Mouse (Mus musculus): ENCODE results near the gene Atp8a2. TPM values are rescaled to one million over a fixed set of nuclear protein-coding genes. Genes with fewer than 3 reads are reported as not detected.

Gene Atp8a2
- polyA plus RNA-seq, 1 experiment from 2014 or later = 3.3 TPM

DNA sequence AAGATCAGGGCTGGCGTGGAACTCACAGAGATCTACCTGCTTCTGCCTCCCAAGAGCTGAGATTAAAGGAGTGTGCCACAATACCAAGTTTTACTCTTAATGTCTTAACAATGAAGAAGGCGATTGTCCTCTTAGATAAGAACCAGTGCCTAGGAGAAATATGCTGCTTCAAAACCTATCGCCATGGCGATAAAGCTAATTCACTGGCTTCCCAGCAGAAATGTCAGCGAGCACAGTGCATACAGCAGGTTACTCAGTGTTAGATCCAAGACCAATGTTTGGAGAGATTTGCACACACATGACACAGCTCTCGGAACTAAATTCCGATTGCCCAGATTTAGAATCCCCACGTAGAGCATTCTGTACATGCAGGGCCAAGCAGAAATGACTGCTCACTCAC lies 114.2 kb downstream of the Atp8a2 start:
- Histone ChIP-seq H3K36me3 (no peaks in the 10 kb centered on the region), H3K4me3 (no peak overlapping the region), H3K9me3 (replicated peaks) (no peaks in the 10 kb centered on the region), H3K4me2 (no peak overlapping the region), H3K9ac (no peak overlapping the region), H3K27me3 (replicated peaks) (peaks cover 22% of the 10 kb centered on the region), H3K27ac (no peak overlapping the region), H3K4me1 (peaks cover 11% of the 10 kb centered on the region)
- WGBS (ENCODE audit: insufficient replicate concordance) = 70% methylated on average over 8 of the region's 8 CpGs
- no peak for ATAC-seq

DNA sequence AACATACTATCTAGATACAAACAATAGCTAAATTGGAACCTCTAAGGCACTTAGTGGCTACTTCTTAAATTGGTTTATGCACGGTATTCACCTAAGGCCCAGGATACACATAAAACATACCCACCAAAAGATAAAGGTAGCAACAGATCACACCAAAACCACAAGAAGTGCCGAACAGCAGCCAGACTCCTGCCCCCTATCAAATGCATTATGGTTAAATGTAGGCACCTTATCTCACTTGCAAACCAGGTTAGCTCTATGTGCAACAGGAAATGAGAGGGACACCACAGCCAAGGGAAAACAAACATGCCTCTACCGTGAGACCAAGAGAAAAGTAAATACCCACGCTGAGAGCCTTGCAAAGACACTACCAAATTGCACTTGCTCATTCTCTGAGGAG lies 124.5 kb downstream of the Atp8a2 start:
- Histone ChIP-seq H3K4me3 (no peak overlapping the region), H3K9me3 (replicated peaks) (no peaks in the 10 kb centered on the region), H3K27me3 (replicated peaks) (no peaks in the 10 kb centered on the region), H3K4me2 (no peak overlapping the region), H3K4me1 (0 out of 2 replicates have a peak, but pooled peaks cover 5% of the 10 kb centered on the region), H3K36me3 (no peaks in the 10 kb centered on the region), H3K9ac (no peak overlapping the region), H3K27ac (no peak overlapping the region)
- ATAC-seq = no peak
- 22% methylated on average over 4 of the region's 4 CpGs for WGBS (ENCODE audit: insufficient replicate concordance)

DNA sequence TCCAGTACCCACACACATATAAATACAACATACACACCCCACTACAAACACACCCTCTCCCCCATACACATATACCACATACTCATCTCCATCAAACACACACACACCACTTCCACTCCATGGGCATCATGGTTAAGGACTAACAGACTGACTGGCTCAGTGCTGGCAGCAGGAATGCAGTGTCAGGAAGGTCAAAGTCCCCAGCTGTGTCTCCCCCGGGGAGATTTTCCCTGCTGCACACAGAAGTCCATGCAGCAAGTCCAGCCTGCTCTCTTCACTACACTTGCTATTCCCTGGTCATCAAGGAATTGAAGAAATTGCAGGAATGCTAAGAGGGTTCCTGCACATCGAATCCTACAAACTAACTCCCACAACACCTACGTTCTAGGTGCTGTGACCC lies 131.8 kb downstream of the Atp8a2 start:
- Histone ChIP-seq H3K4me3 (no peak overlapping the region), H3K4me1 (peaks cover 7% of the 10 kb centered on the region; the same call in 1 of the 2 replicates), H3K9me3 (replicated peaks) (no peaks in the 10 kb centered on the region), H3K9ac (no peak overlapping the region), H3K36me3 (no peaks in the 10 kb centered on the region), H3K27me3 (replicated peaks) (no peaks in the 10 kb centered on the region), H3K27ac (no peak overlapping the region), H3K4me2 (no peak overlapping the region)
- 63% methylated on average over 3 of the region's 3 CpGs for WGBS (ENCODE audit: insufficient replicate concordance)
- ATAC-seq = peak; percentile 35; the same call in 1 of the 2 replicates

DNA sequence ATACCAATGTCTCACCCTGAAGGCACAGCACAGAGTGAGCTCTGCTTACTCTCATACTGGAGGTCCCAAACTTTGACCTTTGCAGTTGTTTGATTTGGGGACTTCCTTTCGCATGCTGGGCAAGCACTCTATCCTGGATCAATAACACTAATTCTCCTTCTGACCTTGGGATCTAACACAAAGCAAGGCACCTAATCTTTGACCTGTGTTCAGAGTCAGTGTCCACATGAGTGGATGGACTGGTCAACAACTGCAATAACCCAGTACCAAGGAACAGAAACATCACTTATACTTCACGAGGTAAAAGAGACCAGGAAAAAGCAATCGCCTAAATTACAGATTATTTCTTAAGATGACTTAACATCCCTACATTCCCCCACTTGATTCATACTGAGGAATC lies 136.0 kb downstream of the Atp8a2 start:
- H3K4me3 ChIP-seq = no peak overlapping the region
- H3K27me3 ChIP-seq (replicated peaks) = no peaks in the 10 kb centered on the region
- ATAC-seq = no peak; the same call in 1 of the 2 replicates
- 68% methylated on average over 3 of the region's 3 CpGs for WGBS (ENCODE audit: insufficient replicate concordance)
- H3K27ac ChIP-seq = no peak overlapping the region
- no peaks in the 10 kb centered on the region for H3K36me3 ChIP-seq
- no peak overlapping the region for H3K9ac ChIP-seq
- peaks cover 7% of the 10 kb centered on the region; the same call in 1 of the 2 replicates for H3K4me1 ChIP-seq
- no peak overlapping the region for H3K4me2 ChIP-seq
- no peaks in the 10 kb centered on the region for H3K9me3 ChIP-seq (replicated peaks)

DNA sequence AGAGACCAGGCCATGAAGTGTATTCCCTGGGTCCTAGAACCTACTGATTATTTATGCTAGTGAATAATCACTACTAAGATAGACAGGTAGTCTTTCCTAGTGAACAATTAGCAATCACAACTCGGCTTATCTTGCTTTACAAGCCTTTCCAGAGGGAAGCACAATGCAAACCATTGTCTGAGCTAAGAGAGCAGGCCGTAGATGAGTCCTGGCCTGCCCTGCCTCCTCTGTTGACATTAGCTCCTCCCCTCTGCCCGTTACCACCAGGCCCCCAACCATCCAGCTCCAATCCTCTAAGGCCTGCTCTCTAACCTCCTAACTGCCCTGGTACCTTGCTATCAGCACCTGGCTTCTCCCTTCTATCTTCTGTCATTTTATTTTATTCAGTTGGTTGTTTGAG lies 138.1 kb downstream of the Atp8a2 start:
- Histone ChIP-seq H3K4me1 (no peaks in the 10 kb centered on the region), H3K27ac (no peak overlapping the region), H3K4me3 (no peak overlapping the region), H3K9me3 (replicated peaks) (no peaks in the 10 kb centered on the region), H3K9ac (no peak overlapping the region), H3K36me3 (no peaks in the 10 kb centered on the region), H3K27me3 (replicated peaks) (no peaks in the 10 kb centered on the region), H3K4me2 (no peak overlapping the region)
- WGBS (ENCODE audit: insufficient replicate concordance) = 36% methylated on average over 3 of the region's 3 CpGs
- ATAC-seq = no peak

DNA sequence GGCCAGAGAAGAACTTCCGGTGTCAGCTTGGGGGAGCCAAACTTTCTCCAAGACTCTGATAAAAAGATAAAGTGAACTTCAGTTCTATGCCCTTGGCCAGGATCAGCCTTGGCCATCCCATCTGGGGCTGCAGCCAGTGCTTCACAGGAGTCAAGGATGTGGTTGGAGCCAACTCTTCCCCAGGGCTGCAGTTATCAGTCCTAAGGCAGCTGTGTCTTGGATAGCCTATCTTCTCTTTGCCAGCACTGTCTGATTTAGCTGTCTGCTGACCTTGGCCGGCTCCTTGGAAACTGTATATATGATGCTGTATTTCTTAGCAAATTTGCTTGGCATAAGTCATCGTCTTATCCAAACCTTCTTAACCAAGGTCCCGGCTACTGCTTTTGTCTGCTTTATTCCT lies 141.7 kb downstream of the Atp8a2 start:
- no peak for ATAC-seq
- Histone ChIP-seq H3K4me2 (no peak overlapping the region), H3K27me3 (replicated peaks) (no peaks in the 10 kb centered on the region), H3K9me3 (replicated peaks) (no peaks in the 10 kb centered on the region), H3K36me3 (no peaks in the 10 kb centered on the region), H3K9ac (no peak overlapping the region), H3K4me3 (no peak overlapping the region), H3K27ac (no peak overlapping the region), H3K4me1 (no peaks in the 10 kb centered on the region)
- 56% methylated on average over 4 of the region's 4 CpGs for WGBS (ENCODE audit: insufficient replicate concordance)

DNA sequence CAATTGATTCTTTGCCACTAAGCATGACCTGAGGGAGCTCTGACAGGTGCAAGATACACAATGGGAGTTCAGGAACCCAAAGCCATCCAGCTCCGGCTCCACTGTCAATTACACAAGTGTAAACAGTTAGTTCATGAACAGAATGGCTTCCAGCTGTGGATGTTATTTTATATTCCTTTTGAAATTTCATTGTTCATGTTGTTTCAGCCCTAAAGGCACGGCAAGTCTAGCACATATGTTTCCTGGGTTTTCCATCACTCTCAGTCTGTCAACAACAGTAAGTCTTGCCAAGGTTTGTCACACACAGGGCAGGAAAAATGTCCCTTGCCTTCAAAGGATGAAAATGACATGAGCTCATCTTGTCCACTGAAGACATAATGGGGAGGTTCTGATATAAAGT lies 166.3 kb downstream of the Atp8a2 start:
- Histone ChIP-seq H3K27ac (no peak overlapping the region), H3K27me3 (replicated peaks) (no peaks in the 10 kb centered on the region), H3K4me2 (no peak overlapping the region), H3K4me3 (no peak overlapping the region), H3K9ac (no peak overlapping the region), H3K36me3 (no peaks in the 10 kb centered on the region), H3K9me3 (replicated peaks) (no peaks in the 10 kb centered on the region), H3K4me1 (no peaks in the 10 kb centered on the region)
- ATAC-seq = no peak
- 66% methylated on average over 2 of the region's 2 CpGs for WGBS (ENCODE audit: insufficient replicate concordance)

DNA sequence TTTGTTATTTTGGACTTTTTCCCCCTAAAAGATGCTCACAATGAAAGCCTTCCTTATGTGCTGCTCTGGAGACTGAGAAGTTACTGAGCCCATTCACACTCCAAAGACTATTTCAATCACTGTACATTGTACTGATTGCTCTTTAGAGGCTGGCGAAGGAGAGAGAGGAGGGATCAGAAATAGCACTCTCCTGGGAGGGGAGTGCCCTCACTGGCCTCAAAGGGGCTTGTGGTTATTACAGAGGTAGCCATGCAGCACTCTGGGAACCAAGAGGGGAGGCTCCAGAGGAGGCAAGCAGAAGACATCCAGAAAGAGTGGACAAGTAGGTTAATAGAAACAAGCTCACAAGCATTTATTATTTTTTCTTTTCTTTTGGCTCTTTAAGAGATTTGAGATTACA lies 169.8 kb downstream of the Atp8a2 start:
- Histone ChIP-seq H3K4me1 (no peaks in the 10 kb centered on the region), H3K27ac (no peak overlapping the region), H3K4me3 (no peak overlapping the region), H3K4me2 (no peak overlapping the region), H3K9me3 (replicated peaks) (no peaks in the 10 kb centered on the region), H3K27me3 (replicated peaks) (no peaks in the 10 kb centered on the region), H3K36me3 (no peaks in the 10 kb centered on the region), H3K9ac (no peak overlapping the region)
- WGBS (ENCODE audit: insufficient replicate concordance) = 58% methylated on average over 1 of the region's 1 CpGs
- ATAC-seq = no peak

DNA sequence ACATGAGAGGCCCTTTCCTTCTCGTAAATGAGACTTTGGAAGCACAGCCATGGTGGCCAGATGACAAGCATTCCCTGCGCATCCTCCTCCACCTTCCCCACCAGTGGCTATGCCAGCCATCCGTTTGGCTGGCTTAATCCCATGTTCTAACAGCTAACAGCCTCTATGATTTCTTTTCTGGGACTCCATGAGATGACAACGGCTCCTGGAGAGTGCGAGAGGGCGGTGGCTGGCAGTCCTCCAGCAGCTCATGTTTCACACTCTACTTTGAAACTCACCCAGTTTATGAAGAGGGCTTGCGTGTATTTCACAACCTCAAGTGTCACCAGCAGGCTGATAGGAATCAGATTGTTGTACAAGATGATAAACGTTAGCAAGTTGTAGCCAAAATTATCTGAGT lies 170.3 kb downstream of the Atp8a2 start:
- 71% methylated on average over 8 of the region's 8 CpGs for WGBS (ENCODE audit: insufficient replicate concordance)
- no peak for ATAC-seq
- no peak overlapping the region for H3K9ac ChIP-seq
- no peaks in the 10 kb centered on the region for H3K9me3 ChIP-seq (replicated peaks)
- H3K4me2 ChIP-seq = no peak overlapping the region
- H3K27me3 ChIP-seq (replicated peaks) = no peaks in the 10 kb centered on the region
- no peaks in the 10 kb centered on the region for H3K36me3 ChIP-seq
- H3K27ac ChIP-seq = no peak overlapping the region
- no peak overlapping the region for H3K4me3 ChIP-seq
- no peaks in the 10 kb centered on the region for H3K4me1 ChIP-seq

DNA sequence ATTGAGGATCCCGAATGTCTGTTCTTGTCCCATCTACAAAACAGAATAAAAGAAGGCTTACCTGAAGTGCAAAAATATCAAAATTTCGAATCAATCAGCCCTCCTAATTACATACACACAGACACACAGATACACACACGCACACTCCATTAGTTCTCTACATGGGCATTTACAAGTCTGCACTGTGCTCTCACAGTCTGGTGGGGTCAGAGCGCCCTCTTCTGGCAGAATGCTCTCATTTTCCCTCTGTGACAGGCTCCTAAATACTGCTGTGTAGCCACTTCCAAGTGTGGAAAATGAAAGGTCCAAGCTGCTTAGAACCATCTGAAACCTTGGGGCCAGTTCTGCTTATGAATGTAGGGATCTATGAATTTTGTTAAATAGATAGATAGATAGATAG lies 181.1 kb downstream of the Atp8a2 start:
- no peaks in the 10 kb centered on the region for H3K4me1 ChIP-seq
- no peaks in the 10 kb centered on the region for H3K36me3 ChIP-seq
- no peak overlapping the region for H3K27ac ChIP-seq
- peak; percentile 57; the same call in 1 of the 2 replicates for ATAC-seq
- no peak overlapping the region for H3K4me2 ChIP-seq
- WGBS (ENCODE audit: insufficient replicate concordance) = 31% methylated on average over 4 of the region's 4 CpGs
- no peaks in the 10 kb centered on the region for H3K9me3 ChIP-seq (replicated peaks)
- H3K9ac ChIP-seq = no peak overlapping the region
- no peaks in the 10 kb centered on the region for H3K27me3 ChIP-seq (replicated peaks)
- H3K4me3 ChIP-seq = no peak overlapping the region

DNA sequence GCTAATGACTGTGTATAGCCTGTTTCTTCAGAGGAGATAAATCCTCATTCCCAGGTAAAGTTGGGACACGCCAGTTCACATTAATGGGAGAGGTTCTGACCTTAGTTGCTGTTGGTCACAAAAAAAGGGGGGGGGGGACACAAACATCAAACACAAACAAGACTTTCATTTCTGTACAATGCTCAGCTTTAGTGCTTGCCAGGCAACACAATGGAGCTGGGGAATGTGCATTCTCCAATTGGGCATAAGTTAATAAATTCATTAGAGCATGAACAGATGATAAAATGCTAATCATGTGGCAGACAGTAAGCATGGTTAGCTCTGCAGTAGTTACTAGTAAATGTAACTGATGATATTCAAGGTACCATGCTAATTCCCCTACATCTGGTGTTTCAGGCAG lies 195.2 kb downstream of the Atp8a2 start:
- Histone ChIP-seq H3K4me3 (no peak overlapping the region), H3K4me2 (no peak overlapping the region), H3K9ac (no peak overlapping the region), H3K4me1 (no peaks in the 10 kb centered on the region), H3K27ac (no peak overlapping the region), H3K27me3 (replicated peaks) (no peaks in the 10 kb centered on the region), H3K36me3 (no peaks in the 10 kb centered on the region), H3K9me3 (replicated peaks) (no peaks in the 10 kb centered on the region)
- WGBS (ENCODE audit: insufficient replicate concordance) = 50% methylated on average over 1 of the region's 1 CpGs
- no peak for ATAC-seq

DNA sequence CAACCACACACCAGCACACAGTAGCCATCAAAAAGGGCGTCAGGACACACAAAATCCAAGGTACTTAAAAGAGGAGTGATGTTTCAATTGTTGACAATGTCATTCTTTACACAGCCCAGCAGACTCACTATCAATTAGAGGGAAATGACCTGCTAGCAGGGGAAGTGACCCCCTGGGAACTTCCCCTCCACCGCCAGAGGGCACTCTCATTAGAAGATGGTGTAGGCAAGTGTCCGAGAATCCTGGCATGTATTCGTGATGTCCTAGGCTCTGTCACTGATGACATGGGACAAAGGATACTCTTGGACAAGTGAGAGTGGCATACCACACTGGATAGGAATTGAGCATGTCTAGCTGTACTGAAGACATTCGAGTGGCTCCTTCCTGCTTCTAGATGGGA lies 208.1 kb downstream of the Atp8a2 start:
- no peak overlapping the region for H3K27ac ChIP-seq
- H3K36me3 ChIP-seq = no peaks in the 10 kb centered on the region
- H3K4me3 ChIP-seq = no peak overlapping the region
- H3K4me2 ChIP-seq = no peak overlapping the region
- WGBS (ENCODE audit: insufficient replicate concordance) = 45% methylated on average over 5 of the region's 5 CpGs
- no peak for ATAC-seq
- no peaks in the 10 kb centered on the region for H3K9me3 ChIP-seq (replicated peaks)
- H3K27me3 ChIP-seq (replicated peaks) = no peaks in the 10 kb centered on the region
- no peak overlapping the region for H3K9ac ChIP-seq
- H3K4me1 ChIP-seq = no peaks in the 10 kb centered on the region

DNA sequence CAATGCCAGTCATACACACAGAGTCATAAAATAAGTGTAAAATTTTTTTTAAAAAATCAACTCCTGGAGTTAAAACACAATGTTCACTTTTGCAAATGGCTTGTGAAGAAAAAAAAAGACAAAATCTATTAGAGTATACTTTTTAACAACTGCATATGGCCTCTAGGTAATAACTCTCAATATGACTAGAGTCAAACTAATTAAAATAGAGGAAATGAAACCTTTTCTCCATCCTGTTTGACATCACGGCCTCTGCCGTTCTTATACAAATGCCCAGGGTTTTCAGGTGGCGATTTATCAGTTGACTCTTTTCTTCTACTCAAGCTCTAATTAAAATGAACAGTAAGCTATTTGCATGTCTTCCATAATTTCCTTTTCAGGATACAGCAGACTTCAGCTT lies 209.0 kb downstream of the Atp8a2 start:
- Histone ChIP-seq H3K4me1 (no peaks in the 10 kb centered on the region), H3K9ac (no peak overlapping the region), H3K36me3 (no peaks in the 10 kb centered on the region), H3K4me3 (no peak overlapping the region), H3K27ac (no peak overlapping the region), H3K4me2 (no peak overlapping the region), H3K9me3 (replicated peaks) (no peaks in the 10 kb centered on the region), H3K27me3 (replicated peaks) (no peaks in the 10 kb centered on the region)
- 76% methylated on average over 3 of the region's 3 CpGs for WGBS (ENCODE audit: insufficient replicate concordance)
- ATAC-seq = no peak
